Mouse (Mus musculus): ENCODE data around the gene Ttll1.

- TF ChIP-seq CTCF (IDR thresholded peaks at IDR 0.05; ENCODE audit: low read depth, low read length), result no peak
- no peak for TF ChIP-seq POLR2A (IDR thresholded peaks at IDR 0.05; ENCODE audit: extremely low read depth, insufficient read depth, low read length)
Measured at GRCm38 (mm10) chr15:83527747-83528146, 17.1 kb upstream of the Ttll1 start.

Measured in liver, adult 2 months (tissue).